Mouse (Mus musculus) thymus, postnatal 10 days (tissue): ENCODE results near the gene Abhd14b.

Experiments
- DNase-seq, 2 experiments: peaks; one replicate each; pipeline ENCODE4 v3.0.0; 2021; ENCODE audit warnings: low spot score in 2 of 2

The Abhd14b gene

GRCm38 (mm10) chr9:106447348-106447747 is at the start of gene Abhd14b, which contains the start of gene Abhd14a:
TSS of gene Abhd14b (plus strand) at chr9:106447459.
TSS of gene Abhd14a (minus strand) at chr9:106447678.
- DNase-seq, result peak; percentile 50 to 57

- DNase-seq, result no peak
Observed at GRCm38 (mm10) chr9:106397733-106398132, 49.5 kb upstream of the Abhd14b start.

DNA sequence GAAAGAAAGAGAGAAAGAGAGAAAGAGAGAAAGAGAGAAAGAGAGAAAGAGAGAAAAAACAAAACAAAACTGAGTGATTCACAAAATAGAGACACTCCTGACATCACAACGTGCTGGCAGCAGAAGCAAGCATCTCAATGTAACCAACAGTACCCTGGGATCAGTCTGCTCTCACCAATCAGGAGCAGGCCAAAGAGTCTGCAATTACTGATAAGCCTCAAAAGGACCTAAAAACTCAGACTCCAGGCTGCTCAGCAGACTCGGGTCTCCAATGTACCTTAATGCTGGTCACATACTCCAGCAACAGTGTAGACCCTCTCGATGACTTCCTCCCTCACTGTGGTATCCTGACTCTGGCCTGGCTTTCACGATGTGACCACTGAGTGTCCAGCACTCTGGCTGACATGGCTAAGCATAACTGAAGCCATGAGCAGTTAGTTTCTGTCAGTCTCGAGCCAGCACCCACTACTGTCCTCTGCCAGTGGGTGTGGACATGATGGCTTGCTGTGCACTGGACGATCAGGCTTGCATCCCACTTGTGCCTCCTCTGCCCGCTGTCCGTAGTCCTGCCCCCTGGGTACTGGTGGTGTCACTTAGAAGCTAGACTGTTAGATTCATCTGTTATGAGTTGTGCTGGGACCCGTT is 48.5 kb upstream of the Abhd14b start:
- DNase-seq, result no peak

DNA sequence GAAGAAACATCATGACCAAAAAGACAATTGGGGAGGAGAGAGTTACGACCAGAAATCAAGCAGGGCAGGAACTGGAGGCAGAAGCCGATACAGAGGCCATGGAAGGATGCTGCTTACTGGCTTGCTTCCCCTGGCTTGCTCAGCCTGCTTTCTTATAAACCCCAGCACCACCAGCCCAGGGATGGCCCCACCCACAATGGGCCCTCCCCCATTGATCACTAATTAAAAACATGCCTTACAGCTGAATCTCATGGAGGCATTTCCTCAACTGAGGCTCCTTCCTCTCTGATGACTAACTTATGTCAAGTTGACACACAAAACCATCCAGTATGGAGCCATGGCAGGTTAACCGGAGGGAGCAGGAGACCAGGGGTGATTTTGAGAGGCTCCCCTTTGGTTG is 47.5 kb upstream of the Abhd14b start:
- DNase-seq, result no peak

GRCm38 (mm10) chr9:106402149-106402548 is 45.1 kb upstream of the Abhd14b start:
- no peak for DNase-seq

GRCm38 (mm10) chr9:106402607-106403375 is 44.5 kb upstream of the Abhd14b start:
- DNase-seq, result no peak

GRCm38 (mm10) chr9:106405275-106405674 is 42.0 kb upstream of the Abhd14b start:
- DNase-seq, result no peak

- DNase-seq, result no peak
Observed at GRCm38 (mm10) chr9:106406443-106407078, 40.7 kb upstream of the Abhd14b start.

DNA sequence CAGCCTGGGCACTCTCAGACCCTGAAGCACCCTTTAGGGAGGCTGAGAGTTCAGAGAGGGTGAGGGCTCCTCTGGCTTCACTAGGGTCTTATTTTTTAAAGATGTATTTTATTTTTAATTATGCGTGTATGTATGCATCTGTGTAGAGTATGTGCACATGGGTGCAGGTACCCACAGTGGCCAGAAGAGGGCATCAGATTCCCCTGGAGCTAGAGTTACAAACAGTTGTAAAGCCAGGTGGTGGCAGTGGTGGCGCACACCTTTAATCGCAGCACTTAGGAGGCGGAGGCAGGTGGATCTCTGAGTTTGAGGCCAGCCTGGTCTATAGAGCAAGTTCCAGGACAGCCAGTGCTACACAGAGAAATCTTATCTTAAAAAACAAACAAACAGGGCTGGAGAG is 38.2 kb upstream of the Abhd14b start:
- DNase-seq, result no peak

GRCm38 (mm10) chr9:106410086-106410650 is 37.1 kb upstream of the Abhd14b start:
- DNase-seq, result no peak

GRCm38 (mm10) chr9:106411091-106411594 is 36.1 kb upstream of the Abhd14b start:
- no peak for DNase-seq

DNA sequence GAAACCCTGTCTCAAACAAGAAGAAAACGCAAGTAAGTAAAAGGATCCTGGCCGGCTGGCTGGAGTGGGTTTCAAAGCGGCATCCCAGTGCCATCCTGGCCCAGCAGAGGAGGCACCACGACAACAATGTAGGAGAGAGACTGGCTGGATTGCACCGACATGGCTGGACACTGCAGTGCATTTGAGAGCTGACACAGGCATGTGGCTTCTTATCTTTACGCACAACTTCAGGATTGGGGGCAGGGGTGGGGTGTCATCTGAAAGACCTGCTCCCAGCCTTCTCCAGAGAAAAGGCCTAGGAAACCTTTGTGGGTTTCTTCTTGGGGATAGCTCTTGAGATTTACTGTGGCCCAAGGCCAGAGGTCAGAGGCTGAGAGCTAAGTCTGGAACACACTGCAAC is 35.5 kb upstream of the Abhd14b start:
- DNase-seq, result no peak

DNA sequence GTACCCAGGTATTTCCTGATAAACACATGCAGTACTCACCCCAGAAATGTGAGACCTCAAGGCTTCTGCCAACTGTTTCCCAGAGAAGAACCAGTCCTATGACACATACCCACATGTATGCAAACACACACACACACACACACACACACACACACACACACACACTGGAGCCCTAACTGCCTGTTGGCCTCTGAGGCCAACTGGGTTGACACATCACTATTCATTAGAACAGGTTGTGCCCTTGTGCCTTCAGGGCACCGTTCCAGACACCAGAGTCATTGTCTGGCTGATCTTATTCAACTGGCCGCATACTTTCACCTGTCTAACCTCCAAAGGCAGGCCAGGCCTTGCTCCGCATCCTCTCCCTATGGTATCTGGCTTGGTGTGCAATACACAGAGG is 35.0 kb upstream of the Abhd14b start:
- no peak for DNase-seq

DNA sequence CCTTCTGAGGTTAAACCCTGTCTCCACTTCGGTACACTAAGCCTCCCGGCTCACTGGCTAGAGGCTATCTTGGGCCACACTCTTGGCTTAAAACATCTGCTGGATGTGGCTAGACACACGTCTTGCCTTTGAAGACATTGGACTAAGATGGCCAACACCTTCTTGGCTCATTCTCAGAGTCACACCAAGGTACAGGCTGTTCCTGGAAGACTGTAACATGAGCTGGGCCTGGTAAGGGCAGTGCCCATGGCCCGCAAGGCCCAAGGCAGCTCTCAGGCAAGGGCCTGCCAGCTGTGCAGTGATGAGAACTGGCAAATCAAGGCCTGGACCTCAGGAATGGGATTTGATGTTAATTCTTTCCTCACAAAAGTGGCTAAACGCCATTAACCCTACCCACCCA is 33.7 kb upstream of the Abhd14b start:
- no peak for DNase-seq

- DNase-seq, result no peak
Observed at GRCm38 (mm10) chr9:106416826-106417225, 30.4 kb upstream of the Abhd14b start.

DNA sequence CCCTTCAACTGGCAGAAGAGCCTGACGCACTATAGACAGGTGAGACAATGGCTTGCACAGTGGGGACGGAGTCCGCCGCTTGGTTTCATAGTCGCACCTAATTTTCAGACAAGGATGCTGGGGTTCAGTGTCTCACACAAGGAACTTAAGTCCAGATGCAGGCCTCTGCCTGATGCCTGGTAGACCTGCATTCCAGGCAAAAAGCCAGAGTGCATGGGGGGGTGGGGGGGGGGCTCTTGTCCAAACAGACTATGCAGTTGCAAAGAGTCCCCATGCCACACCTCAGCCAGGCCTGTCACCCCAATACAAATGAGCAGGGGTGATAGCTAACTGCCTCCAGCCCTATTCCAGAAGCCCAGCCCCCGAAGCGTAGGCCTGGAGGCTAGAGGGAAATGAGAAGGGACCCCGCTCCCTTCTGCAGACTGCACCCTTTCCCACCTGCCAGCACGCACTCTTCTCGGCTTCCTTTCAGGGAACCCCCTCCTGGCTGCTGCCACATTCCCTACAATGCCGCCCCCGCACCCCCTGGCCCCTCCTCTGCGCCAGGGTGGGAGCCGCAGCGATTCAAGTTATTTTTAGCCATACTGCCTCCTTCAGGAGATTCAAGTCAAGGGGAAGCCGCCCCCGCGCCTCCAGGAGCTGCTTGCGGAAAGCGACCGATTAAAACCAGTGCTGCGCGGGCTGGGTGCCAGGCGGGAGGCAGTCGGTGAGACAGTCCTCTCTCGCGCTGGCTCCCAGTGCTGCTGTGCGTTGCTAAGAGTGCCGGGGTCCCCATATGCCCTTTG is 29.2 kb upstream of the Abhd14b start:
- DNase-seq, result peak; percentile 7 to 38

DNA sequence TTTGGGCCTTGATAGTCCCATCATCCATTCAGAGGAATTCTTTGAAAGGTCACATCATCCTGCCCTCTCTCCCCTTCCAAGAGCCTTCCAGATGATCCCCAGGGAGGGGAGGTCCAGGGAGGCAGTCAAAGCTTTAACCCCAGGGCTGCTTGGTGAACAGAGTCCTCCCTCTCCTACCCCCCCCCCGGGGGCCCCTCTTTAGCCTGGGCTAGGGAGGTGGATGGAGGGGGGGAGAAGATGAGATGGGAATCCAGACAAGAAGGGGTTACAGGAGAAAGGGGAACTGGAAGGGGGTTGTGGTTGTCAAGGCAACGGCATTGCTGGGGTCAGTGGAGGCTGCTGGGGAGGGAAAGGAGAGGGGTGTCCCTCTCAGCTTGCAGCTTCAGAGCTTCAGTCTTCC is 26.7 kb upstream of the Abhd14b start:
- no peak for DNase-seq

- no peak for DNase-seq
Observed at GRCm38 (mm10) chr9:106421033-106421864, 26.0 kb upstream of the Abhd14b start.

DNA sequence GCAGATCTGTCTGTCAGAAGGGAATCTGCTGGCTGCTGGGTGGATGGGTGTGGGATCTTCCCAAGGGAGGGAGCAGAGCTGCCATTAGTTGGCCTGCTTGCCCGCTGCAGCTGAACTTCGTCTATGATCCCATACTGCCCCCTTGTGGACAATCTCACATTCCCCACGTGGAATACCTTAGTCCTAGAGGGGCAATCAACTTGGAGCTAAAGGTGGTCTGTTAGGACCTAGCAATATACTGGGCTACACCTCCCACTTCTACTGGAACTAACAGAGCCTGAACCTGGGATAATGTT is 25.4 kb upstream of the Abhd14b start:
- DNase-seq, result peak; percentile 66 to 87

GRCm38 (mm10) chr9:106428719-106429220 is 18.5 kb upstream of the Abhd14b start:
- DNase-seq, result no peak
